Mouse (Mus musculus) pancreas, adult 10 weeks (tissue): ENCODE data around the gene Ifih1. TPM values are rescaled to one million over a fixed set of nuclear protein-coding genes. Genes with fewer than 3 reads are reported as not detected.

ENCODE experiments used
- polyA plus RNA-seq: library from polyadenylated mRNA; stranded (reverse); fragments of 350-450 nt; fragmentation: Illumina TruSeq; extraction: RNeasy Lipid Tissue Mini Kit (QIAGEN cat#74804); gene quantifications from one replicate; pipeline ENCODE4 v1.2.3, GENCODE M21; 2015; ENCODE audit warnings: low read depth, low replicate concordance; ENCODE audit not compliant: insufficient read depth

The Ifih1 gene
- polyA plus RNA-seq = 3.4 TPM

GRCm38 (mm10) chr2:62646014-62646645 is at the start of gene Ifih1:
Ifih1 (minus strand) TSS chr2:62646255.

GRCm38 (mm10) chr2:62664135-62664670 is 18.1 kb upstream of the Ifih1 start, which contains the start of gene Gca:
Gca (plus strand) TSS chr2:62664285.

GRCm38 (mm10) chr2:62573753-62574159 is 72.3 kb downstream of the Ifih1 start, which contains the start of gene Fap:
Fap (minus strand) TSS chr2:62574075.

Other genes with a start within 250 kb of the Ifih1 start
- gene Dpp4, start 234.0 kb downstream of the Ifih1 start, polyA plus RNA-seq = 6.9 TPM
- 2,942 TPM for gene Gcg, start 162.6 kb downstream of the Ifih1 start, polyA plus RNA-seq
- 8.3 TPM for gene Fap, start 72.2 kb downstream of the Ifih1 start, polyA plus RNA-seq
- gene Gca, start 18.0 kb upstream of the Ifih1 start, polyA plus RNA-seq = 9.3 TPM